8 mouse cellular contexts compared by ENCODE assay signal in genomic region chr6:136470321-136471230, GRCm38 (mm10). TPM values are rescaled to one million over a fixed set of nuclear protein-coding genes. Genes with fewer than 3 reads are reported as not detected.
DNase-seq lines count a peak whose midpoint lies in the region; ATAC-seq and TF ChIP-seq lines count a peak whose summit lies in the region.

No protein-coding gene starts in this region.

- H3K9ac ChIP-seq in limb, embryonic 14.5 days (ENCODE audit: low read depth, low read length, severe bottlenecking): no peak overlapping the region
- H3K9ac ChIP-seq in midbrain, embryonic 15.5 days: no peak overlapping the region

- peak overlapping the region; percentile 6; the same call in 1 of the 2 replicates for H3K4me2 ChIP-seq in limb, embryonic 14.5 days (replicated peaks; ENCODE audit: low read depth, low read length, severe bottlenecking)
- H3K4me2 ChIP-seq in midbrain, embryonic 15.5 days: peak overlapping the region; percentile 25

- peak overlapping the region; percentile 94 for H3K27ac ChIP-seq in limb, embryonic 14.5 days (replicated peaks; ENCODE audit: low read depth, low read length)
- peak overlapping the region; percentile 92 for H3K27ac ChIP-seq in midbrain, embryonic 15.5 days
- H3K27ac ChIP-seq in spleen, adult 2 months (ENCODE audit: insufficient read depth, low read length): peak overlapping the region; percentile 72

- 7% methylated on average over 30 of the region's 31 CpGs for WGBS in limb, embryonic 14.5 days
- 2% methylated on average over 31 of the region's 31 CpGs for WGBS in midbrain, embryonic 15.5 days
- WGBS in spleen, adult 2 months: 23% methylated on average over 31 of the region's 31 CpGs

- no peaks in the 10 kb centered on the region for H3K27me3 ChIP-seq in limb, embryonic 14.5 days (ENCODE audit: control insufficient read depth, insufficient read depth, low read length)
- no peaks in the 10 kb centered on the region for H3K27me3 ChIP-seq in midbrain, embryonic 15.5 days (replicated peaks)
- no peaks in the 10 kb centered on the region for H3K27me3 ChIP-seq in spleen, adult 2 months (ENCODE audit: control insufficient read depth, insufficient read depth, low read length)

- H3K9me3 ChIP-seq in limb, embryonic 14.5 days (ENCODE audit: control insufficient read depth, low read length): no peaks in the 10 kb centered on the region
- no peaks in the 10 kb centered on the region for H3K9me3 ChIP-seq in midbrain, embryonic 15.5 days

- no peaks in the 10 kb centered on the region for H3K36me3 ChIP-seq in limb, embryonic 14.5 days (ENCODE audit: control insufficient read depth, insufficient read depth, low read length)
- H3K36me3 ChIP-seq in midbrain, embryonic 15.5 days (replicated peaks): no peaks in the 10 kb centered on the region
- H3K36me3 ChIP-seq in spleen, adult 2 months (ENCODE audit: control insufficient read depth, insufficient read depth, low read length): no peaks in the 10 kb centered on the region

- no peak for TF ChIP-seq CTCF in brain, embryonic 14.5 days (IDR thresholded peaks at IDR 0.05; ENCODE audit: borderline replicate concordance, extremely low read depth, insufficient read depth, insufficient read length)
- TF ChIP-seq CTCF in spleen, adult 2 months (IDR thresholded peaks at IDR 0.05; ENCODE audit: extremely low read depth, insufficient read depth, insufficient read length, insufficient replicate concordance): no peak

- ATAC-seq in erythroblast, adult 5-6 weeks (replicated peaks; ENCODE audit: low FRiP score, poor library complexity, severe bottlenecking): peak; percentile 48
- peak; percentile 48 for ATAC-seq in limb, embryonic 14.5 days (ENCODE audit: low FRiP score, low read depth)
- peak; percentile 80 for ATAC-seq in midbrain, embryonic 15.5 days (replicated peaks)

- peak; percentile 92 for DNase-seq in A20 (ENCODE audit: low read depth, low spot score)
- DNase-seq in brain, embryonic 14.5 days (ENCODE audit: low read depth): peak; percentile 98
- DNase-seq in heart, adult 9 months (ENCODE audit: low spot score in 2 of 2): peak; percentile 88 to 89
- peak; percentile 68 to 78 for DNase-seq in kidney, adult 8-10 months
- peak; percentile 85 for DNase-seq in limb, embryonic 14.5 days (ENCODE audit: low spot score)
- DNase-seq in spleen, adult 2 months (ENCODE audit: low read depth in 1 of 2, low spot score in 2 of 2): peak in 1 of 2 experiments; percentile 78

- H3K4me3 ChIP-seq in limb, embryonic 14.5 days (replicated peaks; ENCODE audit: low read length): no peak overlapping the region
- H3K4me3 ChIP-seq in midbrain, embryonic 15.5 days: no peak overlapping the region
- H3K4me3 ChIP-seq in spleen, adult 2 months (ENCODE audit: extremely low read depth, insufficient read depth, insufficient read length): no peak overlapping the region

- 0 out of 2 replicates have a peak, but pooled peaks have one; percentile 7 for TF ChIP-seq POLR2A in brain, embryonic 14.5 days (IDR thresholded peaks at IDR 0.05; ENCODE audit: borderline replicate concordance, extremely low read depth, insufficient read depth, insufficient read length, poor library complexity, severe bottlenecking)
- no peak for TF ChIP-seq POLR2A in limb, embryonic 14.5 days (IDR thresholded peaks at IDR 0.05; ENCODE audit: borderline replicate concordance, extremely low read depth, insufficient read depth, insufficient read length)
- no peak for TF ChIP-seq POLR2A in spleen, adult 2 months (IDR thresholded peaks at IDR 0.05; ENCODE audit: low read depth, low read length)

- peaks cover 40% of the 10 kb centered on the region for H3K4me1 ChIP-seq in limb, embryonic 14.5 days (ENCODE audit: control insufficient read depth, insufficient read depth, low read length)
- peaks cover 40% of the 10 kb centered on the region for H3K4me1 ChIP-seq in midbrain, embryonic 15.5 days
- H3K4me1 ChIP-seq in spleen, adult 2 months (ENCODE audit: control insufficient read depth, insufficient read depth, insufficient read length): peaks cover 29% of the 10 kb centered on the region

RNA-seq across cellular contexts. Expression of gene Atf7ip, which starts 35.4 kb away (rescaled TPM):
- 40.0 and 67.9 TPM in 2 replicates for polyA plus RNA-seq in brain, embryonic 14.5 days (2012; rRNA removed)
- 153 and 185 TPM in 2 replicates for total RNA-seq in erythroblast, adult 5-6 weeks (2015; ENCODE audit: low replicate concordance)
- 205 and 233 TPM in 2 replicates for total RNA-seq in erythroblast, adult 5-6 weeks (2017; ENCODE audit: low replicate concordance)
- polyA plus RNA-seq in limb, embryonic 14.5 days (2012; rRNA removed): 35.7 and 46.3 TPM in 2 replicates
- 38.4 and 41.8 TPM in 2 replicates for polyA plus RNA-seq in limb, embryonic 14.5 days (2014; fragmentation: Nextera tagmentation; extraction: Ambion mirVana)
- 43.4 and 44.7 TPM in 2 replicates for polyA plus RNA-seq in midbrain, embryonic 15.5 days (2015; fragmentation: Nextera tagmentation; extraction: Ambion mirVana)
- 30.3 and 32.5 TPM in 2 replicates for polyA plus RNA-seq in spleen, adult 2 months (2012; rRNA removed)

RNA-seq across cellular contexts. Expression of gene E330021D16Rik, which starts 55.2 kb away (rescaled TPM):
- not detected in 2 replicates for polyA plus RNA-seq in brain, embryonic 14.5 days (2012; rRNA removed)
- not detected in 2 replicates for total RNA-seq in erythroblast, adult 5-6 weeks (2015; ENCODE audit: low replicate concordance)
- not detected in 2 replicates for total RNA-seq in erythroblast, adult 5-6 weeks (2017; ENCODE audit: low replicate concordance)
- 0.08 TPM in 1 of 2 replicates, not detected in the other for polyA plus RNA-seq in limb, embryonic 14.5 days (2012; rRNA removed)
- polyA plus RNA-seq in limb, embryonic 14.5 days (2014; fragmentation: Nextera tagmentation; extraction: Ambion mirVana): not detected in 2 replicates
- not detected in 2 replicates for polyA plus RNA-seq in midbrain, embryonic 15.5 days (2015; fragmentation: Nextera tagmentation; extraction: Ambion mirVana)
- 0.14 TPM in 1 of 2 replicates, not detected in the other for polyA plus RNA-seq in spleen, adult 2 months (2012; rRNA removed)
